Mouse (Mus musculus) spleen, postnatal 10 days (tissue): Measurements from ENCODE around the gene Vmn1r85.

Experiments
- DNase-seq, 2 experiments: peaks; one replicate each; pipeline ENCODE4 v3.0.0; 2021 to 2022; ENCODE audit warnings: low spot score in 2 of 2

The Vmn1r85 gene

DNA sequence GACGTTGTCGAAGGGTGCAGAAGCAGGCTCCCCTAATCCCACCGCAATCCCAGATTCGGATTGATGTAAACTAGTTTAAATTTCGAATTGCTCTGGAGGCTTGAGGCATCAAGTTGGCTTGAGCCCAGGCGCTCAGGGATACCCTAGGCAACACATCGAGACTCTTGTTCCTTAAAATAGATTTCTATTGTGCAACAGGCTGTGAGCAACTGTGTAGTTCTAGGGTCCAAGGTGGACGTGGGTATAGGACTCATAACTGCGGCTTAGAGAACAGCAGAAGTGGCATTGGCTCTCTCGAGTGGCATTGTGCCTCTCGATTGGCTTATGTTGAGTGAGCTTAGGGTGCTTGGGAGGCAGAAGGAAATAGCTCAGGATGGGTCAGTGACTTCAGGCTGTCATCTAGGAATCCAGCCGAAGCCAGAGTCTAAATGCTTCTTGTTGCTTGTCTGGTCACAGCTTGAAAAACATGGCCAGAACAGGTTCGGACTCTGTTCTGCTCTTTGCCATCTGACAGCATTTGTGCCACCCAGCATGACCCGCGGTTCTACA is 56.3 kb downstream of the Vmn1r85 start:
- peak in 1 of 2 experiments; percentile 40 for DNase-seq

DNA sequence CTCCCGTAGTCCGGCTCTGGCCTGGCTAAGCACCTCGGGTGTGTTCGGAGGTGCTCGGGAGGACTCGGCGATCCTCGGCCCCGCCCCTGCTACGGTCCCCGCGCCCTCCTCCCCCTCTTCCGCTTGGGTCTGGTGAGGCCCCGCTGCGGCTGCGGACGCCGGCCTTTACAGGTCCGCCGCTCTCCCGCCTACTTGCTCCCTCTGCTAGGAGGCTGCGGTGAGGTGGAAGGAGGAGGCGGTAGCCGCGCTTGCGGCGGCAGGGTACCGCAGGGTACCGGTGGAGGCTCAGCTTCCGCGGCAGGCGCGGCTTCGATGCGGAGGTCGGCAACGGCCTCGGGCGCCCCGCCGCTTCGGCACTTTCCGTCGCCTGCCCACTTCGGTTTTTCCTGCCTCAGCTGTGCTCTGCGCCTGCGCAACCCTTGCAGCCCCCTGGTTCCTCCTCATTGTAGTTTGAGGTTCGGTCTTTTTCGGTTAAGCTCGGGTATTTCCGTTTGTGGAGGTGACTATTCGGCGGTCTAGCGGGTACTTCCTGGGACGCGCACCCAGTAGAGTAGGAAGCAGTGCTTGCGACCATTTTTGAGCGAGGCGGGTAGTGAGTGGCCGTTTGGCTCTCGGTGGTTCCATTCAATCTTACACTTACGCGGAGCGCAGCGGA is 56.9 kb downstream of the Vmn1r85 start, which contains the start of gene Ube2m:
TSS of gene Ube2m (minus strand) at position 375 of the 655 bp plus-strand sequence.
- DNase-seq, result peak; percentile 98

DNA sequence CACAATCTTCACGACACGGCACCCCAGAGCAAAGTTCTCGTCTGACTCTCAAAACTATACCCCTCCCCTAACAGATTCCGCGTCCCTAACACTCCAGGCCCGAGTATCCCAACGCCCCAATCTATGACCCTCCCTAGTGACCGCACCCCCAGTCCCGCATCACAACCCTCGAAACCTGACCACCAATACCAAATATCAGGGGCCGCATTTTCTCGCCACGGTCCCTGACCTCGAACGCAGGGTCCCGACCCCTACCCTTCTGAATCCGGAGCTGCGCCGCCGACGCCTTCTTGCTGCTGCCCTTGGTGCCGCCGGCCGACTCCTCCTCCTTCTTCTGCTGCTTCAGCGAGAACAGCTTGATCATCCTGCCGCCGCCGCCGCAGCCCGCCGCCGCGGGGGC is 57.6 kb downstream of the Vmn1r85 start:
- no peak for DNase-seq

DNA sequence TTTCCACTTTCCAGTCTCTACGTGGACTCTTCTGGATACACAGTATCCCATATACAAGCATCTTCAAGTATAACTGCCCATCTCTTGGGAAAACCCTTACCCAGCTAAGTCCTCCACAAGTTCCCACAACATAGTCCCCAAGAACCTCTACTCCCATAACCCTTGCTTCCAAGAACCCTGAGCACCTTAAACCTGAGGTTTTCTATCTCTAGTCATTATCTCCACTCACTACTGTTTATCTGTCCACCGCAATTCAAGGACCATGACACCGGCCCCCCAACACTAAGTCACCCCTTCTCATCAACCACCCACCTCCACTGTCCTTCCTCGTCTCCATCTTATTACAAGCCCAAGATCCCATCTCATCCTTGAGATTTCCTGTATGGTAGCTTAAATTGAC is 58.2 kb downstream of the Vmn1r85 start:
- peak in 1 of 2 experiments; percentile 7 for DNase-seq

DNA sequence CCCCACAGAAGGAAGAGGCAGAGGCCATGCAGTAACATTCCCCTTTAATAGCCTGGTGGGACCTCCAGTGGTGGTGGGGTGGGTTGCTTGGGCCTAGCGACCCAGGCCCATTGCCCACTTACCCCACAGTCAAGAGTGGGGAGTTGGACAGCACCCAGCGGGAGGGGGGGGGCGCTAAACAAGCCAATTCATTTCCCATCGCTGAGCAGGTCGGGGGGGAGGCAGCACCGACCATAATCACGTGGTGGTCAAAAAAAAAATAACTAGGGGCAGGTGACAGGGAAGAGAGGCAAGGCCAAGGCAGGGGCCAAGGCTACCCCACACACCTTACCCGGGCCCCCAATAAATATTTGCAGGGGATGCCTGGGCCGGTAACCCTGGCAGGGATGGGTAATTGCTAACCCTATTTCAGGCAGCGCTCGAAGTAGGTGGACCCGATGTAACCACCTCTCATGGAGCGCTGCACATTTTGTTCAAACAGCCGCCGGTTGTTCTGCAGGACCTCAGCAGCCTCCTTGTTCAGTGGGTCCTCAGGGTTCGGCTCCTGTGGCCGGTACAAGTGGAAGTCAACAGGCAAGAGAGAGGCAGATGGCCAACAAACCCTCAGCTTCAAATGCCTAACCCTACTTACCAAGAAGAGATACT is 59.6 kb downstream of the Vmn1r85 start:
- no peak for DNase-seq

DNA sequence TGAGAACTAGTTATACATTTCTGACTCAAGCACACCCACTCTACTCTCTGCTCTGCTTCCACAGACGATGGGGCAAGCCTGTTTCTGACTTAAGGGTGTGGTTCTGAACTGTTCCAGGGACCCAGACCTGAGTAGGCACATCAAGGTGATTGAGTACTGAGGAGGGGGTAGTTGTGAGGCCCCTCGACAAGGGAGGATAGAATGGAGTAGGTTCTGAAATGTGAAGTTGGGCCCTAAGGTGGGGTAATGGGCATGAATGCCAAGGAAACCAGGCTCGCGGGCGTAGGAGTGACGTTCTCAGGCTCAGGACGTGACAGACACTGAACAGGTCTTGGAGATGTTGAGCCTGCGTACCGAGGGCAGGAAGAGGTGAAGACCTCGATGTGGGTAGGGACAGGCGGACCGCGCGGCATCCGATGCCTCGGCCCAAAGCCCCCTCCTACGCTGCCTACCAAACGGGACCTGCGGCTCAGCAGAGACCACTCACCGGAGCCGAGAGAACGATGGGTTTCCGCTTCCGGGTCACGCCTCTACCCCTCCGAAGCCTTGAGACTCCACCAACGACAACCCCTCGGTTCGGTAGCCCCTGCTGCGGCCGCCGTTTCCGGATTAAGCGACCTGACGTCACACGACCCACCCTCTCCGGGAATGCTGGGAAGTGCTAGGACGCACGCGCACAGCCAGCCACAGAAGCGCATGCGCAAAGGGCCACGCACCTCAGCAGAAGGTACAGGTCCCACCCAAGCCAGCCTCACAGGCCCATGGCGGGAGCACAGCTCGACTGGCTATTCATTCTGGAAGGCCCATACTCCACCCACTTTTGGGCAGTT is 60.6 kb downstream of the Vmn1r85 start, which contains the start of gene Chmp2a:
TSS of gene Chmp2a (minus strand) at position 660 of the 830 bp plus-strand sequence.
- DNase-seq, result peak; percentile 94 to 96

DNA sequence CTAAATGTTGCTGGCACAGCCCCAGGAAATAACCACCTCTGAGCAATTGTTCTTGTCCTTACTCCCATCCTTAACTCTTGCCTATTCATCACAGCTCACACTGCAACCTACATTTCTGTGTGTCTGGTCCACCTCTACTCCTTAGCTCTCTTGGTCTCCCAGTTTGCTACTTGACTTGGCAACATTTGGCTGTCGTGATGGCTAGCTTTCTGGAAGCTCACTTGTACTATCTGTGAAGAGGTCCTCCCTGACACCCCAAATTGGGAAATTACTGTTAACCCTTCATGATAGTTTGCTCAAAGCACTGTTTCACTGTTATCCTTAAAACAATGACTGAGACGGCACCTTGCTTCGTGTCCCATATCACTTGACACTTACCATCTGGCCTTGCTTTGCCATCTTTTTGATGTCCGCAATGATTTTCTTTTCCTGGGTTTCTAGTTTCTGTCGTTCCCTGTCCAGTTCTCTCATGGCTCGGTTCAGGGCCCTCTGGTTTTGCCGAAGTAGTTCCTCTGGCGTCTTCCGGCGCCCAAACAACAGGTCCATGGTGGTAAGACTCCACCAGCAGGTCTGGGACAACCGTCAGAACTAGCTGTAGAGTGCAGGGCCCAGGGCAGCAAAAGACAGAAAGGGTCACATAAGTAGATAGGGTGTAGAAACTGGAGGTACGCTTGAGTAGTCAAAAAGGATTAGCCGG is 61.4 kb downstream of the Vmn1r85 start:
- no peak for DNase-seq
